Mouse (Mus musculus): ENCODE data around the gene AC140267.1. TPM values are rescaled to one million over a fixed set of nuclear protein-coding genes. Genes with fewer than 3 reads are reported as not detected.
A peak's percentile ranks its signal among the peaks of the same experiment; 100 is the strongest.

The AC140267.1 gene
- total RNA-seq (2021): 1 to 10 TPM; 7.1 to 9.7 TPM
- long read RNA-seq, experiment 1: 0 reads
- long read RNA-seq, experiment 2: 0 reads

DNA sequence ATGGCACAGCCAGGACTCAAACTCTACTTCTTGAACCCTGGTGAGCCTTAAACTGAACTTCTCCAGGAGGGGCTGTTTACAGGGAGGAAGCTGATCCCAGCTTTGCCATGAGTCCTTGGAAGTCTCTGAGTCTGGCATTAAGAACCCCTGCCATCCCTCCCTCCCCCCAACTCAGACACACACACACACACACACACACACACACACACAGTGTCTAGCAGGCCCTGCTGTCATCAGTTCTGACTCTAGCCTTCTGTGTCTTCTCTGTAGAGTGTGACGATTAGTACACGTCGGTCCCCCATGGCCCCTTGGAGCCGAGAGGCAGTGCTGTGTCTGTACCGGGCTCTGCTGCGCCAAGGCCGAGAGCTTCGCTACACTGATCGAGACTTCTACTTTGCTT lies at the start of gene AC140267.1:
Gene AC140267.1, plus strand, starts transcription at position 301 of the 400 bp plus-strand sequence.
- no peak for DNase-seq (ENCODE audit: low spot score)

DNA sequence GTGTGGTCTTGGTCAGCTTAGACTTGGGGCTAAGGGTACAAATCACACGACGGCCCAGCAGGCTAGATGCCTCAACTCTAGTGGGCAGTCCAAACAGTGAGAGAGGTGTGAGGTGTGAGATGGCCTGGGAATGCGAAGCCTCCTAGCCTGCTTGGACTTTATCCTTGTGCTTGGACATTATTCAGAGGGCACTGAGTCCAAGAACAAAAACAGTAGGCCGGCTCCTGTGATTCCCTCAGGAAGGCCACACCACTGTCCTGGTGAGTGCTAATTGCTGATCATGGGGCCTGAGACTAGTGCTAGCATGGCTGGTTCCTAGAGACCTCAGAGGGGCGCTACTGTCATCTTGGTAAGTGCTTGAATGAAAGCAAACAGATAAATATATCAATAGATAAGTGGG lies 46.7 kb upstream of the AC140267.1 start:
- no peak for DNase-seq (ENCODE audit: low spot score)

DNA sequence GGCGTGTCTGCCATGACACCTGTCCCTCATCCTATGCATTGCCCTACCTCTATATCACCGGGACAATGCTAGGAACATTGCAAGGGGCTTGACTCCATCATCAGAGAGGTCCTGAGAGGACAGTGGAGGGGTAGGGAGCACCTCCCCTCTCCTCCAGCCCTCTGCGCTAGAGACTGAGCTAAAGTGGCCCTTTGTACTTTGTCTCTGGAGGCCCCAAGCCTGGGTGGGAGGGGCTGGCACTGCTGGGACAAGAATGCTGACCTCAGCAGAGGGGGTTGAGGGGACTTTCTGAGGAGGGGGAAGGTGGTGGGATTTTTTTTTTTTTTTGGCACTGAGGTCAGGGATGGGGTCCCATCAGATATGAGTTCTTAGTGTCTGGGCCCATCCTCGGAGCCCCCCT lies 45.6 kb upstream of the AC140267.1 start:
- DNase-seq (ENCODE audit: low spot score): no peak

DNA sequence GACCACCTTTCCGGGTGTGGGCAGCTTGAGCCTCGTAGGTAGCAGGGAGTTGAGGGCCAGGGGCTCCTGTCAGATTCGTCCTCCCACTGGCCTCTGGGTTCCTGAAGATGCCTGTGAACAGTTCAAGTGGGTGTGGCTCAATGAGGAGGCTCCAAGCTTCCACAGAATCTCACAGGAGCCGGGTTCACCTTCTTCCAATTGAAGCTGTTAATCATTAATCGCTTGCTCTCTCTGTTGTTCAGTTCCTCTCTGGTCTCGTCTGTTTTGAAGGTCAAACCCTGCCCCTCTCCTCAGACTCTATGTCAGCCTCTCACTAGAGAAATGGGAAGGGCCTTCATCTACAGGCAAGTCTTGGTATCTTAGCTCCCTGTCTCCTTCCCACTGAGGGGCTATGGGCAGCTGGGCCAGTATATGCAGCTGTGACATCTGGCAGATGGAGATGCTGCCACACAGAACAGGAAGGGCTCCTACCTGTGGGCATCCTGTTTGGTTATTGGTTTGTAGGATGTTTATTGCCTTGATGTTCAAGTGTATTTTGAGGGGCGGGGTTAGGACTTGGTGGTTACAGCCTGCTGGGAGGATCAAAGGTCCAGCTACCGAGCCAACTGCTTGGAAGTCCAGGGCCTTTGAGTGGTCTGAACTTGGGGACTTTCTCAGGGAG lies 43.9 kb upstream of the AC140267.1 start:
- no peak for DNase-seq (ENCODE audit: low spot score)

DNA sequence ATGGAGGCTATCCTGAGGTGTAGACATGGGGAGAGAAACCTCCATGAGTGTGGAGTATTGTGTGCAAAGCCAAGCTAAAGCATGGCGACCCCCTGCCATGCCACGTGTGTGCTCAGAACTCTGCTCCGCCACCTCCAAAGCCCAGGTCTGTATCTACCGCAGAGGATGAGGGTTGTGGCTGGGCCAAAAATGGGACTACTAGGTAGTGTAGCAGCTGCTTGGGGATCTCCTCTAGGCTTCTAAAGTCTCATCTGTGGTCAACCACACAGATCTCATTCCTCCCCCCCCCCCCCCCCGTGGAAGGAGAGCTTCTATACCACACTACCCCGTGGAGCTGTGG lies 43.4 kb upstream of the AC140267.1 start:
- no peak for DNase-seq (ENCODE audit: low spot score)

DNA sequence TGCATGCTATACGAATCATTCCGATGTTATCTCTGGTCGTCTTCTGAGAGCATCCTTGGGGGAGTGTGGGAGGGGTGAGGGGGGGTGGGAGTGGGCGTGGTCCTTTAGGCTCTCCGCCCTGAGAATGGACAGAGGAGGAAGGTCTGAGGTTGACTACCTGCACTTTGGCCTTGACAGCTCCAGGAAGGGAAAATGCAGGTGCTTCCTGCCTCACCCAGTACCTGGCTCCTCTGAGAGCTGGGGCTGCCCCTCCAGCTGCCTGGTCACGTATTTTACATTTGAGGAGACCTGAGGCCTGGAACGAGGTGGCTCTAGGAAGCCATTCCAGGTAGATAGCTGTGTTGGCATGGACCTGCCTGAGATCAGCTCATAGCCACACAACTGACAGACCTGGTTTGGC lies 42.8 kb upstream of the AC140267.1 start:
- DNase-seq (ENCODE audit: low spot score): no peak

DNA sequence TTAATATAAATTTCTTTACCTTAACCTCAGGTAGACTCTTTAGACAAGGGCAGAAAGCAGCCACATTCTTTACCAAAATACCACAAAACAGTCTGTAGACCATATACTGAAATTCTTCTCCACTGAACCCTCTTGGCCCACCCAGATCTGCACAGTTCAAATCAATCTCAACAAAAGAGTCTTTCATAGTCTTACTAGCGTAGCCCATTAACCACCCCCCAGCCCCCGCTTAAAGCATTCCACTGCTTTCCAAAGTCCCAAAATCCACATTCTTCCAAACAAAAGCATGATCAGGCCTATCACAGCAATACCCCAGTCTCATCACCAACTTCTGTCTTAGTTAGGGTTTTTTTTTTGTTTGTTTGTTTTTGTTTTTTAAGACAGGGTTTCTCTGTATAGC lies 36.1 kb upstream of the AC140267.1 start:
- no peak for DNase-seq (ENCODE audit: low spot score)

DNA sequence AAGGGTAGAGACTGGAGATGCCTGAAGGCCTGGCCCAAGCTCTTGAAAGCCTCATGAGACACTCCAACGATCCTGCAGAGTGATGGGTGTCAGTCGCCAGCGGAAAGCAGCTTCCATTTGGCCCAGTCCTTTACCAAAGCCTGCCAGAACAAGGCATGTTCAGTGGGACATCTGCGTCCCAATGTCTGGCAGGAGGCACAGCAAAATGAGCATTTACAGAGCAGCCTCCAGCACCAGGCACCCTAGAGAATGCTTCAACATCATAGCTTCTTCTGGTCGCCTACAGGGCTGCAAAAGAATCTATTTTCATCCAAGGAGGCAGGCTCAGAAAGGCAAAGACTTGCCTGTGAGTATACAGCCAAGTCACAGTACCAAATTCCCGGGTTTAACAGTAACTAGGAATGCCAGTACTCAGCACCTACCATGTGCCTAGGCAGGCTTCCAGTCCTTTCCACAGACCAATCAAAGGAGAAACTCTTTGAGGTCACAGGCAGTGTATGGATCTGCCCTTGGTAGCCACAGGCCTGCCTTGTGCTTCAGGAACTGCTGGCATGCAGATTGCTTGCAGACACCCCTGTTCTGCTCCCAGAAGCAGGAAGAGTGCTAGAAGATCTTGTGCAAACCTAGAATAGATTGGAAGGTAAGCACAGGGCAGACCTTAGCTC lies 33.4 kb upstream of the AC140267.1 start:
- DNase-seq (ENCODE audit: low spot score): no peak

DNA sequence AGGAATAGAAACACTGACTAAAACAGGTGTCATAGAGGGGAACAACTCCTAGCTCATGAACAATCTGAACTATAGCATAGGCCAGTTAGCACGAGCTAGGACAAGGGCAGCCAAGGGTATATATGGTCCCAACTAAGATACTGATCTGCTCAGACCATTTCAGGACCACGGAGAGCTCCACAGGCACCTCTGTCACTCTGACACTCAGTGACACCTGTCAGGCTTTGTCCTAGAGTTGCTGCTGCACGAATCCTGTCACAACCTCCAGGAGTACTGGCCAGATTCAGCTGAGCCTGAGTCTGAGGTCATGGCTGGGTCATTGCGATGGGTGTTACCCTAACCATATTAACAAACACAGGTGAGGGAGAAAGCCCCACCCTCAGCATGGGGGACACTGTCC lies 32.2 kb upstream of the AC140267.1 start:
- no peak for DNase-seq (ENCODE audit: low spot score)

DNA sequence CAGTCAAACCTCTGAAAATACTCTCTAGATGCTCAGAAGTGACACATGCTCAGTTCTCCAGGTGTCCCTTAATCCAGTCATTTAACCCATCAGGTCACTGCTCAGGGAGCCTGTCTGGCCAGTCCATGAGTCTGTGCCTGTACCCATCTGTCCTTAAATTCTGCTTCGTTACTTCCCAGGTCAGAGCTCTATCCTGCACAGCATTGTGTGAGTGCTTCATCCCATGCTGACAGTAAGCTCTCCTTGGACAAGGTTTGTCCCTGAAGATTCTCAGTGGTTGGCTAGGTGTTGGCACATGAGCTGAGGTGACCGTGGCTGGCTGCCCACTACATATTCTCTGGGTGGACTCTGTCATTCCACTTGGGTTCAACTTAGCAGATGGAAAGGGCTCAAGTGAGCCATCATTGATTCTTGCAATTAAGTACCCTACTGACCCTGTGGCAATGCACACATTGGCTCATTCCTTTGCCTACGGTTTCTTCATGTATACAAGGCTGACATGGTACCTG lies 29.5 kb upstream of the AC140267.1 start:
- DNase-seq (ENCODE audit: low spot score): no peak

DNA sequence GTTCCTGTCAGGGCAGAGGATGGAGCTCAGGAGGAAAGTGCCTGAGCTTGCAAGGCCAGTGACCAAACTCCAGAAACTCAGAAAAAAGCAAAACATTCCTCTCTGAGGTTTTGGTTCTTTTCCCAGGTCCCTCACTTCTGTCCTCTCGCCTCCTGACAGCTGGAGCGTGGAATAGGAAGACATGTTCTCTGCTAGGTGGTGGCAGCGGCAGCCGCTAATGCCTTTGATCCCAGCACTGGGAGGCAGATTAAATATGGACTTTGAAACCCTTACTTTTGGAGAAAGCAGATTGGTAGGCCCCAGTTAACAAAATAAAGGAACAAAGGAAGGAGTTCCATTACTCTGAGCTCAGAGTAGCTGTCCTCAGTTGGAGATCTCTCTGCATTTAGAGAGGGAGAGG lies 27.2 kb upstream of the AC140267.1 start:
- no peak for DNase-seq (ENCODE audit: low spot score)

DNA sequence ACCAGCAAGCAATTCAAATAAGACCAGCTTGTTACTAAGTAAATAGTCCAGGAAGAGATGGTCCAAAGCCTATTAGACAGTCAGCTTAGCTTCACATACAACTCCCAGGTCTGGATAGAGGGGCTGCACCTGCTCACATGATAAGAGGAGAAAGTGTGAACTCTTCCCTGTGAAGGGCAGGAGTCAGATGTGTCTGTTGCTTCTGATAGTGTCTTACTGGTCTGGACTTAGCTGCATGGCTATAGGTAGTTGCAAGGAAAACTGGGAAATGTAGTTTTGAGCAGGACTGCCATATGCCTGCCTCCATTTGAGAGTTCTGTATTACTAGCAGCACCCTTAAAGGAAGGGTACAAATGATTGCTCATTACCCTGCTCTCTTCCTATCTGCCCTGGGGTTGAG lies 21.9 kb upstream of the AC140267.1 start:
- no peak for DNase-seq (ENCODE audit: low spot score)

DNA sequence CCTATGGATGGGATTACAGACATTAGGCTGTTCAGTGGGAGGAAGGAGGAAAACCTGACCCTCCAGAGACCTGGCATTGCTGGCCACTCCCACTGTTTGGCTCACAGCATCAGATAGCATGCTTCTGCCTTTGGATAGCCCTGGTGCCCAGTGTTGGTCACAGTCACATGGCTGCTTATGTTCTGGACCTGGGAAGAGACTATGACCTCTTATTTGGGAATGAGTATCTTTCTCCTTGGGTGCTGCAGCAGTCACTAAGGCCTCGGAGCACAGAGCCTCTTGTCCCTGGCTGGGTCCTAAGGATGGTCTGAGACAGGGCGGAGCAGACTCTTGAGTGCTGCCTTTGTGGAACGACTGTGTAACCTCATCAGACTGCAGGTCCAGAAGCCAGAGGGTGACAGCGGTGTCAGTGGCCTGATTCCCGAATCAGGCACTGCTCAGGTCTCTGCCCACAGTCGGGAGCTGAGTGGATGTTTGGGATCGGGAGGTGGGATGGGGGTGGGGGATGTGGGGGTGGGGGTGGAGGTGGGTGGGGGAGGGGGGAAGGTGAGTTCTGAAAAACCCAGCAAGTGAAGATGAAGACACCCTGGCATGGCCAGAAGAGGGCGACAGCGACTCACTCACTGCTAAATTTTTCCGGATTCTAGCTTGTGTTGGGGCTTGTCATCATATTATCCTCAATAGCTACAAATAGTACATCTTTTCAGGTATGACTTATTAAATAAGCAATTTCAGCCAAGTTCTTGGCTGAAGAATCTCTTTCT lies 19.7 kb upstream of the AC140267.1 start:
- no peak for DNase-seq (ENCODE audit: low spot score)

DNA sequence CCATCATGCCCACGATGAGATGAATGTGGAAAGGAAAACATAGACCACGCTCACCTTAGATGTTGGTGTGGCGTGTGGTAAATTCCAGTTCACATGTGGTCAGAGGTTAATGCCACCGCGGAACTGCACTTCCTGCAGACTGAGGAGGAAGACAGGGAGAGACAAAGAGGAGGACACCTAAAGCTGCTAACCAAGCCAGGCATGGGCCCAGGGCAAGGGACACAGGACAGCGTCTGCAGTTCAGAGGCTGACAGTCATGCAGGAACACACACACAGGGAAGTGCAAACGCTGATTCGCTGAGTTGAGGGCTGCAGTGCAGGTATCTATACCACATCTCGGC lies 19.2 kb upstream of the AC140267.1 start:
- DNase-seq (ENCODE audit: low spot score): no peak

DNA sequence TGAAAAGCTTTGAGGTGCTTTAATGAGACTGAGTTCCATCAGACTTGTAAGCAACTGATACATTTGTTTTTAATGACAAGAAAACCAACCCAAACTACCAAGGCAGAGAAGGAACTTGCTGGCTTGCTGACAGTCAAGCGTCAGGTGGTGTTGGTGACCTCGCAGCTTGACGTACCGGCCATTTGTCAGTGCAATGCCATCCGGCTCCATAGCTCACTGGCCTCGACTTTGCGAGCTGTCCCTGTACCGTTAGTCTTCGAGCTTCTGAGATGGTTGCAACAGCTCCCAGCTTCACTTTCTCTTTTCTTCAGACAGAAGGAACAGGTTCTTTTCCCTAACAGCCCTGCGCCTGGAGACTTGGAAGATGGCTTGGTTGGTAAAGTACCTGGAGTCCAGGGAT lies 18.2 kb upstream of the AC140267.1 start:
- DNase-seq (ENCODE audit: low spot score): no peak

DNA sequence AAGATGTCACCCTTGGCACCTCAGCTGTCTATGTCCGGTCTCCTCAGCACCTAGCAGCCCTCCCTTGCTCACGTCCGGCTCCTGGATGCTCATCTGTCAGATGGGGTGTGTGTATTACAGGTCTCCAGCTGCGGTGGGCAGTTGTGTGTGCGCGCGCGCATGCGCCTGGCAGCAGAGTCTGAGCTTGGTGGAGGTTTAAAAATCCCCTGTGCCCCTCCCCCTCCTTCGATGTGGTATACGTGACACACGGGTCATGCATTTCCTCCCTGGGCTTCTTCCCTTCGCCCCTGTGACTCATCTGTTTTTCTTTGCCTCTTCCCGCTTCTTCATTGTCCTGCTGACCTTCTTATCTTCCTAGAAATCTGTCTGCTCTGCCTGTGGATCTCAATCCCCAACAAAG lies 16.4 kb upstream of the AC140267.1 start:
- no peak for DNase-seq (ENCODE audit: low spot score)

DNA sequence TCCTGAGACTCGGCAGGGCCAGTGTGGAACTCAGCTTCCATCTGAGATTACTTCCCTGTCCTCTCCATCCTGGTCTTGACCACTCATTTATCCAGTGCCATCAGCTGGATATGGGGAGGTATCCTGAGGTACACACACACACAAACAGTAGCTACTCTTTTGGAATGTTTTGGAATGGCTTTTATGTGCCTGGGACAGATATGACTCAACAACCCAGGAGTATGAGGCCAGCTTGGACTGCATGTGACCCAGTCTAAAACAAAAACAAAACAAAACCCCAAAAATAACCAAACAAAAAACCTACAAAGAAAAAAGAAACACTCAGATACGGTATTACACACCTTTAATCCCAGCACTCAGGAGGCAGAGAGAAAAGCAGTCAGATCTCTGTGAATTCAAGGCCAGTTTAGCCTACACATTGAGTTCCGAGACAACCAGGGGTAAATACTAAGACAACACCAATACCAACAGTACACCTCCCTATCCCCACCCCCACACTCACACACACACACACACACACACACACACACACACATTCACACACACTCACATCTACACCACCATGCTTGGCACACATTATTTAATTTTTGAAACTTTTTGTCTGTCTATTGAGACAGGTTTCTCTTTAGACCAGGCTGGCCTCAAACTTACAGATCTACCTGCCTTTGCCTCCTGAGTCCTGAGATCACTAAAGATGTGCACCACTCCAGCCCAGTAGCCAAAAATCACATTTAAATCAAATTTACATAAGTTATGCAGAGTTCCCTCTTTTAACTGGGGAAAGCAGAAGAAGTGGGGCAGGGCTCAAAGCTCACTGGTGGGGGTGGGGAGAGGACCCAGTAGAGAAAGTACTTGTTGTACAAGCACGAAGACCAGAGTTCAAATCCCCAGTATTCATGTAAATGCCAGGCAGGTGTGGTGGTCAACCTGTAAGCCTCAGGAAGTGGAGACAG lies 15.7 kb upstream of the AC140267.1 start:
- DNase-seq (ENCODE audit: low spot score): no peak

DNA sequence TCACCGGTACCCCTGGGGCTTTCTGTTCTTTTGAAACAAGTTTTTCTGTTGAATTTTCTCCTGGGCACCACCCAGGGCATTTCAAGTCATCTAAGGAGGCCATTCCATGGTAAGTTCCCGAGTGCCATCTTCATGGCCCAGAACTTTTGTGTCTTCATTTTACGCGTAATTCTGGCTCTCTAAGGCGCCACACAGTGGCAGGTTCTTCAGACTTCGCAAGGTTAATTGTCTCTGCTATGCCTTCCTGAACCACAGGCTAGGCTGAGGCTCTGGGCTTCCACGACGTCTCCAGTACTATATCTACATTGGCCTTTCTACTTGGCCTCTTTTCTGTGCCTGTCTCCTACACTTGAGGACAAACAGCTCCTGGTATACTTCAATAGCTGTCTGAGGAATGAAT lies 14.6 kb upstream of the AC140267.1 start:
- DNase-seq (ENCODE audit: low spot score): no peak

DNA sequence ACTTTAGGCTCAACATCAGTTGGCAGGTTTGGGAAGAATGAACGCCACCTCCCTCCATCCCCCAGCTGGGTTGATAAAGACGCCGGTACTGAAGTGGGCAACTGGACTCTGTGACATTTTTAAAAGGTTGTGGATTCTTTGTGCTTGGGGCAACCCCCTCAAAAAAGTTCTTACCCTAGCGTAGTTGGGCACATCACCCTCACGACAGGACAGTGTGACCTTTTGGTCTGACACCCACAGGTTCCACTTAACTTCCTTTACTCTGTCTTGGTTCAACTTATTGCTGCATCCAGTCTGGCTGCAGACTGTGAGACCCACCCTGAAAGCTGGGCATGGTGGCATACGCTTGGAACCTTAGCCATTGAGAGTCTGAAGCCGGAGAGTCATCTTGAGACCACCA lies 11.9 kb upstream of the AC140267.1 start:
- DNase-seq (ENCODE audit: low spot score): no peak

DNA sequence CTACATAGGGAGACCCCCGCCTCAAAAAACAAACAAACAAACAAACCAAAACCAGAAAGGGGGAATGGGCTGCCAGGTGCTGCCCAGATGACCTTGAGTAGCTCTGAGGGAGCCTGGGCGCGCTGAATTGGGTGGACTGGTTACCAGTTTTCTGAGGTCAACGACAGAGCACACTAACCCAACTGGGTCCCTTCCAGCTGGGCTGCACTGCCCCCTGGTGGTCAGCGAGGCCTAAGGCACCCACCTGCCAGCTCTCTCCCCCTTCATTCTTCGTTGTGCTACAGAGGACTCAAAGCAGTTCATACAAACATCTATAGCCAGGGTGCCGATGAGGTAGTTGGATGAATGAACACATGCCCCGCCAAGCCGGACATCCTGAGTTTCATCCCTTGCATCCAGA lies 10.4 kb upstream of the AC140267.1 start:
- DNase-seq (ENCODE audit: low spot score): peak; percentile 69

DNA sequence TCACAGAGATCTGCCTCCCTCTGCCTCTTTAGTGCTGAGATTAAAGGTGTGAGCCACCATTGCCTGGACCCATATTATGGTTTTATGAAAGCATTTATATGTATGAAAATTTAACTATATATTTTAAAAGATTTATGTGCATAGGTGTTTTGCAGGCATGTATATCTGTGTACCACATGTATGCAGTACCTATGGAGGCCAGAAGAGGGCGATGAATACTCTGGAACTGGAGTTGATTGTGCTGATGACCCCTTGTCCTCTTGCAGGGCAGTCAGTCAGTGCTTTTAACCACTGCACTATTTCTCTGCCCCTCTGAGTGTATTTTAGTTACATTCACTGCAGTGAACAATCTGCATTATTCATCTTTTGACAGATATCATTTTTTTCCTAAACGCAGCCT lies 9.8 kb upstream of the AC140267.1 start:
- DNase-seq (ENCODE audit: low spot score): peak; percentile 62
